Mouse (Mus musculus) spleen, adult 2 months (tissue): ENCODE results near the gene Per1.

Experiments
- CTCF ChIP-seq: fragments of 200-500 bp; IDR thresholded peaks from 2 replicates; pipeline ENCODE4 v1.5.1; 2011; ENCODE audit warnings: mild to moderate bottlenecking, inconsistent platforms; ENCODE audit not compliant: insufficient read depth, insufficient read length, insufficient replicate concordance; ENCODE audit errors: extremely low read depth
- POLR2A ChIP-seq: fragments of 200-500 bp; IDR thresholded peaks from 2 replicates; pipeline ENCODE4 v1.6.1; 2011; ENCODE audit warnings: low read depth, low read length, inconsistent platforms

- TF ChIP-seq CTCF, result peak; percentile 76; the same call in 1 of the 2 replicates
- no peak for TF ChIP-seq POLR2A
Measured at GRCm38 (mm10) chr11:69092386-69092751, 2.6 kb upstream of the Per1 start.
